Mouse (Mus musculus) C2C12 (cell line): ENCODE results near the gene Arap1.

Source experiments
- CEBPB ChIP-seq: IDR thresholded peaks from one replicate; pipeline ENCODE4 v1.6.1; 2011; ENCODE audit warnings: low read depth, mild to moderate bottlenecking, control low read depth, moderate library complexity
- CTCF ChIP-seq: IDR thresholded peaks from one replicate; pipeline ENCODE4 v1.5.1; 2011; ENCODE audit not compliant: control insufficient read depth, insufficient read depth, insufficient read length

GRCm38 (mm10) chr7:101460608-101460957, 112.7 kb downstream of the Arap1 start:
- TF ChIP-seq CTCF: no peak
- TF ChIP-seq CEBPB: no peak
